Mouse (Mus musculus) spleen, adult 2 months (tissue): Measurements from ENCODE around the gene Crybg3.

Experiments
- CTCF ChIP-seq: fragments of 200-500 bp; IDR thresholded peaks from 2 replicates; pipeline ENCODE4 v1.5.1; 2011; ENCODE audit warnings: mild to moderate bottlenecking, inconsistent platforms; ENCODE audit not compliant: insufficient read depth, insufficient read length, insufficient replicate concordance; ENCODE audit errors: extremely low read depth
- POLR2A ChIP-seq: fragments of 200-500 bp; IDR thresholded peaks from 2 replicates; pipeline ENCODE4 v1.6.1; 2011; ENCODE audit warnings: low read depth, low read length, inconsistent platforms

GRCm38 (mm10) chr16:59588351-59589025 lies 12.3 kb downstream of the Crybg3 start:
- no peak for TF ChIP-seq POLR2A
- no peak for TF ChIP-seq CTCF
